Mouse (Mus musculus) thymus, adult 2 months (tissue): ENCODE measurements around the gene 4930412O13Rik. TPM values are rescaled to one million over a fixed set of nuclear protein-coding genes. Genes with fewer than 3 reads are reported as not detected.

Experiments used
- DNase-seq: peaks from one replicate; pipeline ENCODE4 v3.0.0; 2021
- H3K27ac ChIP-seq: fragments of 200-500 bp; 2 replicates; pipeline ENCODE4 v1.5.1; 2012; ENCODE audit warnings: low read length, control low read depth; ENCODE audit not compliant: control insufficient read depth, insufficient read depth
- H3K27me3 ChIP-seq: fragments of 200-500 bp; 2 replicates; pipeline ENCODE4 v1.6.1; 2012; ENCODE audit warnings: mild to moderate bottlenecking, low read length, moderate library complexity, mixed read lengths; ENCODE audit not compliant: control insufficient read depth, insufficient read depth
- H3K36me3 ChIP-seq: fragments of 200-500 bp; 2 replicates; pipeline ENCODE4 v1.6.1; 2012; ENCODE audit warnings: mild to moderate bottlenecking, low read length, moderate library complexity; ENCODE audit not compliant: control insufficient read depth, insufficient read depth
- H3K4me1 ChIP-seq: fragments of 200-500 bp; replicated peaks from 2 replicates; pipeline ENCODE4 v1.6.1; 2012; ENCODE audit warnings: low read length; ENCODE audit not compliant: control insufficient read depth, insufficient read depth
- H3K4me3 ChIP-seq: fragments of 200-500 bp; 2 replicates; pipeline ENCODE4 v1.5.1; 2012; ENCODE audit warnings: mild to moderate bottlenecking, low read length, control low read depth, moderate library complexity; ENCODE audit not compliant: control insufficient read depth, insufficient read depth
- CTCF ChIP-seq: fragments of 200-500 bp; IDR thresholded peaks from 2 replicates; pipeline ENCODE4 v1.5.1; 2012; ENCODE audit warnings: mild to moderate bottlenecking, control low read depth, low read length, moderate library complexity, borderline replicate concordance; ENCODE audit not compliant: control insufficient read depth, poor library complexity, insufficient read depth; ENCODE audit errors: extremely low read depth
- POLR2A ChIP-seq: fragments of 200-500 bp; IDR thresholded peaks from 2 replicates; pipeline ENCODE4 v1.6.1; 2012; ENCODE audit warnings: mild to moderate bottlenecking, low read length, control low read depth, moderate library complexity; ENCODE audit not compliant: control insufficient read depth, poor library complexity, insufficient read depth; ENCODE audit errors: extremely low read depth
- WGBS: fragments of 180-500 bp; shearing (Covaris S2); methylation state at CpG from one replicate; pipeline ENCODE4 v1.1.7; 2018; 5-methylcytosine and 5-hydroxymethylcytosine counted together
- polyA plus RNA-seq: library from polyadenylated mRNA; depleted of rRNA; stranded (reverse); fragments of >200 nt; gene quantifications from 2 replicates; pipeline ENCODE4 v1.2.3, GENCODE M21; 2012

4930412O13Rik gene
- polyA plus RNA-seq, 1 experiment = not detected

DNA sequence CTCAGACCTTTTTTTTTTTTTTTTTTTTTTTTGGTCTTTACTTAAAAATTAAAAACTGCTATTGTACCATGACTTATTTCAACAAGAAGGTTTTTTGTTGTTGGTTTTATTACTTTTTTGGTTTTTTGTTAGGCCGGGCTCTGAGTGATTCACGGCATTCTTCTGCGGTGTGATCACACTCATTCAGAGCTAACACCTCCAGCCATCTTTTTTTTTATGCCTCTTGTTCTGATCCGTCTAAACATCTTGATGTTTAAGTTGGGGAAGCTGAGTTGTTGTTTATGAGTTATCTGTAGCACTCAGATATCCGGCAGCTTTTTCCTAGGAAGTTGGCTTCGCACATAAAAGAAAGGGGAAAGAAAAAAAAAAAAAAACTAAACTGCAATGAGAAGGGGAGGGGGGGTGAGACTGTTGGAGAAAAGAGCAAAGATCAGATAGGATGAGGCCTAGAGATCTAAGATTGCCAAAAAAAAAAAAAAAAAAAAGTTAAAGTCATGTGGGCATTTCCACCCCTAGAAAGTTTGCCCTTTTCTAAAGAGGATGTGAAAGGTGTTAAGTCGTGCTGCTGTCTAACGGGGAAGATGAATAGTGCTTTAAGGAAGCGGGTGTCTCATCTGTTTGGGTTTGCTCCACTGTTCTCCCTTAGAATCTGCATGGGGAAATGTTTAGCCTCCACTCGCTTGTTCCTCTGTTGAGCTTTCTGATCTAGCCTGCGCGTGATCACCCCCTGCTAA, 13.8 kb upstream of the 4930412O13Rik start:
- Histone ChIP-seq H3K4me3 (no peak overlapping the region), H3K4me1 (peaks cover 19% of the 10 kb centered on the region), H3K27ac (no peak overlapping the region), H3K27me3 (no peaks in the 10 kb centered on the region), H3K36me3 (peaks cover 71% of the 10 kb centered on the region)
- 58% methylated on average over 12 of the region's 12 CpGs for WGBS
- DNase-seq = no peak
- no peak for TF ChIP-seq POLR2A
- no peak for TF ChIP-seq CTCF

DNA sequence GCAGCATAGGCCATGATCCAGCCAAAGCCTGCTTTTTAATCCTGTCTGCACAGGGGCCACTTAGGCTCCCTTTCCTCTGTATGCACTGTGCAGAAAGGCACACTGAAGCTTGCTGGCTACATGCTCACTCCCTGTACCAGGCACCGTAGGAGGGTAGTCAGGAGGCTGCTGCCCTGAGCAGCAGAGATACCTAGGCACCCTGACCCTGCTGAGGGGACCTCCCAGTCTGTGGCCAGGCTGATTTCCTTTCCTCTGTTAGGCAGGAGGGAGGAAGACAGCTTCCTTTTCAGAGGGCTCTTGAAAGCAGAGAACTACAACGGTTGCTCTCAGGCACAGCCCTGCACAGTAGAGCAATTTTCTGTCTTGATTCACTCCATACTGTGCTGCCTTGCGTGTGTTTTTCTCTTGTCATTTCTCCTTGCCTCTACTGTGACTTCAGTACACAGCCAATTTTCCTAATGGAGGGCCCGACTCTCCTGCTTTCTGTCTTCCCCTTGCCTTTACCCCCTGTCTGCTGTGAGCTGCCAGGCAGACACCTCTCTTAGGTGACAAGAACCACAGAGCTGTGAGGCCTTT, 9.8 kb upstream of the 4930412O13Rik start:
- WGBS = 5% methylated on average over 4 of the region's 4 CpGs
- no peaks in the 10 kb centered on the region for H3K27me3 ChIP-seq
- peaks cover 44% of the 10 kb centered on the region for H3K4me1 ChIP-seq
- H3K27ac ChIP-seq = peak overlapping the region; percentile 89
- H3K4me3 ChIP-seq = peak overlapping the region; percentile 51
- no peak for TF ChIP-seq CTCF
- TF ChIP-seq POLR2A = no peak
- peak; percentile 56 for DNase-seq
- H3K36me3 ChIP-seq = peaks cover 54% of the 10 kb centered on the region

DNA sequence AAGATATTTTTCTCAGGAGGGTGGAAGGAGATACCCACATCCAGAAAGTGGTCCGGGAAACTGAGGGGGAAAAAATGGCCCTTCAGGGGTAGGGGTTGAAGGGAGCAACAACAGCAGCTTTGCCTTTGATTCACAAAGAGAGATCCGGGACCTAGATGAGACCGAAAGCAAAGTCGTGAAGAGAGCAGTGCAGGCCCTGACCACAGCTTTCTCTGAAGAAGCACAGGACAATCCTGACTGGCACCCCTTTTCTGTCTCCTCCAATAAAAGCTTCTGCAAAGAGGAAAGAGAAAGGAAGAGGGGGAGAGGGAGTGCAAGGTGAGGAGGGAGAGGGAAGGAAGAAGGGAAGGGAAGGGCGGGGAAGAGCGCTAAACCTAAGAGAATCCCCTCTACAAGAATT, 9.3 kb upstream of the 4930412O13Rik start:
- Histone ChIP-seq H3K36me3 (peaks cover 49% of the 10 kb centered on the region), H3K4me3 (peak overlapping the region; percentile 51), H3K27ac (peak overlapping the region; percentile 89), H3K27me3 (no peaks in the 10 kb centered on the region), H3K4me1 (peaks cover 44% of the 10 kb centered on the region)
- 5% methylated on average over 6 of the region's 6 CpGs for WGBS
- TF ChIP-seq POLR2A = no peak
- no peak for TF ChIP-seq CTCF
- peak; percentile 43 for DNase-seq

DNA sequence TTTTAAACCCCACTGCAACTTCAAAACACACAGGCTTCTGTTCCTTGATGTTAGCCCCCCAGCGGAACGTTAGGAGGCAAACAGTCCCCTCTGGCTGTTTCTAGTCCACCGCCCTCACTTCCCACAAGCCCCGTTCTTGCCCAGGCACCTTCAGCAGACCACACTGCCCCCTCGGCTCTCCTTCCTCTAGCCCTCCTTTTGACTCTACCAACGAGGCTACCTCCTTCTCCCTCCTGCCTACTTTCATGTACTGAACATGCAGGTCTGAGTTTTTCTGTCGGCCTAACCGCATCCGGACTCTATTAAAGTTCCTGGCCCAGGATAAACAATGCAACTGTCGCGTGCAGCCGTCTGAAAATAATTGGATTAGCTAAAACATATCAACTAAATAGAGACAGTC, 8.4 kb upstream of the 4930412O13Rik start:
- 5% methylated on average over 12 of the region's 12 CpGs for WGBS
- peak overlapping the region; percentile 72 for H3K4me3 ChIP-seq
- H3K36me3 ChIP-seq = peaks cover 40% of the 10 kb centered on the region
- peak overlapping the region; percentile 89 for H3K27ac ChIP-seq
- no peaks in the 10 kb centered on the region for H3K27me3 ChIP-seq
- TF ChIP-seq CTCF (no peak), POLR2A (no peak)
- H3K4me1 ChIP-seq = peaks cover 42% of the 10 kb centered on the region
- DNase-seq = peak; percentile 51

DNA sequence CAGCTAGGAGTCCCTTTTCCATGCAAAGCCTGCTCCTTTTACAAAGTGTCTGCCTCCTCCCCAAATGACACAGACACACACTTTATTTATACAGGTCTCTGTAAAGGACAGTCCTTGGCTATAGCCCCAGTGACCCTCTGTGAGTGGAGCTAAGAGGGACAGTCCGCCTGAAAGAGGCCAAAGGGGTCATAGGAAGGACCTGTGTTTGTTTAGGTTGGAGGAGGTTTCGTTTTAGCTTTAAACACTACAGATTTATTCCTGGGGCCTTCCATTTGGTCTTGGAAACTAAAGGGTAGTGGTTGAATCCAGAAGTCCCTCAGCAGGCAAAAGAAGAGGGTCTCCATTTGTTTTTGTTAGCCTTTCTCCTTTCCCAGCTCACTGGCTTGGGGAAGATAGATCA, 7.3 kb upstream of the 4930412O13Rik start:
- Histone ChIP-seq H3K36me3 (peaks cover 29% of the 10 kb centered on the region), H3K27me3 (no peaks in the 10 kb centered on the region), H3K27ac (peak overlapping the region; percentile 6; the same call in 1 of the 2 replicates), H3K4me1 (peaks cover 38% of the 10 kb centered on the region), H3K4me3 (0 out of 2 replicates have a peak overlapping the region, but pooled peaks have one; percentile 16)
- DNase-seq = no peak
- 78% methylated on average over 2 of the region's 2 CpGs for WGBS
- TF ChIP-seq POLR2A (no peak), CTCF (no peak)

DNA sequence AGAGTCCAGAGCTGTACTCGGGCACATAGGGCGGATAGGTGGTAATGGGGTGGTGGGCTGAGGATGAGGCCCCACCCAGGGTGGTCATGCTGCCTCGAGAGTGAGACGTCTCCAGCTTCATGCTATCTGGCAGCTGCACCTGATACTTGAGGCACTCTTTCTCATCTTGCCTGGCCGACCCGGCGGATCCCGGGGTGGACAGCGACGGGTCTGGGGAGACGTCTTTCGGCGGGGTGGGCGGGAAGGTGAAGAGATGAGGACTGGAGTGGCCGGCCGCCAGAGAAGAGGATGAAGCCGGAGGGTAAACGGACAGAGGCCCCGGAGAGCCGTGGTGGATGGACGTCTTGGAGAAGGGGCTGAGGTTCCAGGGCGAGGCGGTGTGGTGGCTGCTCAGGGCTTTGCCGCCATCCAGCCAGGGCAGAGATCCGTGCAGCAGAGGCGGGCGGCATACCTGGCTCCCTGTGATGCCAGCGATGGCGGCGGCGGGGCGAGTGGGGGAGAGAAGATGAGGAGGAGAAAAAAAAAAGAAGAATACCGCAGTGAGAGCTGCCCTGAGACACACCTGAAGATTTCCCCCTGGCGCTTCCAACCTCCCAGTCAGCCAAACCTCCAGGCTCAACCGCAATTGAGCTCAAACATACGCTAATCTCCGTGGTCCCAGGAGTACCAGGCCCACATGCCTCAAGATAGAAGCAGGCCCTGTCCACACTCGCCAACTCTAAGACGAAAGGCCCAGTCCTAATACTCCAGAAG, 6.4 kb upstream of the 4930412O13Rik start:
- 0 out of 2 replicates have a peak overlapping the region, but pooled peaks have one; percentile 14 for H3K4me3 ChIP-seq
- H3K27ac ChIP-seq = 0 out of 2 replicates have a peak overlapping the region, but pooled peaks have one; percentile 31
- peak; percentile 40 for DNase-seq
- no peaks in the 10 kb centered on the region for H3K27me3 ChIP-seq
- H3K4me1 ChIP-seq = peaks cover 38% of the 10 kb centered on the region
- 78% methylated on average over 38 of the region's 39 CpGs for WGBS
- H3K36me3 ChIP-seq = peaks cover 20% of the 10 kb centered on the region
- no peak for TF ChIP-seq POLR2A
- no peak for TF ChIP-seq CTCF
